Mouse (Mus musculus) spleen, embryonic (tissue): Measurements from ENCODE around the gene Kmt2c.

Experiments used
- CTCF ChIA-PET: fragments of 350-600 bp; sonication (Branson Sonifier 250); formaldehyde crosslinking; loops from one replicate; lab custom pipeline; 2022; lab: Charles Lee

The Kmt2c gene

DNA sequence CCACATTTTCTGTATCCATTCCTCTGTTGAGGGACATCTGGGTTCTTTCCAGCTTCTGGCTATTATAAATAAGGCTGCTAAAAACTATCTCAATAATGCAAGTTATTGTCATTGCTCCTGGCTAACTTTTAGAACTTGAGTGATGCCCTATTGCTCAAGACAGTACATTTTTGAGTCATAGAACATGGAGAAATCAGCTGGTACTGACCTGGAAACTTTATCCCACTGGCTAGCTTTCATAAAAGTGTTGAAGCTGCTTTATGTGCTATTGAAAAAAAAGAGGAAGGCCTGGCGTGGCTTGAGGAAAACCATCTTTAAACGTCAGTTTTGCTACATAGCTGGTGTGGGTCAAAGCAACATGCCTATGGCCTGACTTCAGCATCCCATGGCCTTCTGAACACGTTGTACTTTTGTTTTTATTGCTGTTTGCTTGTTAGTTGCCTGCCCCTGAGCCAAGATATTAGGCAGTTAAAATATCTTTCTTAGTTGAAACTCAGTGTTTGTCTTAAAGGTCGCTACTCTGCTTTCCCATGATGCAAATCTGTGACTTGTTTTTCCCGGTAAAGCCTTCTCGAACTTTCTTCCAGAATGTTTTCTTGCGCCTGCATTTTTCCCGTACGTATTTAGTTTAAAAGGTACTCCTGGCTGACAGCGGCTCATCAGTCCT, 252.6 kb downstream of the Kmt2c start:
- CTCF ChIA-PET, result interaction anchor here (1.2 kb wide), 1 partner anchor 21 kb away, joined by 3 read pairs; no protein-coding TSS in a partner anchor

DNA sequence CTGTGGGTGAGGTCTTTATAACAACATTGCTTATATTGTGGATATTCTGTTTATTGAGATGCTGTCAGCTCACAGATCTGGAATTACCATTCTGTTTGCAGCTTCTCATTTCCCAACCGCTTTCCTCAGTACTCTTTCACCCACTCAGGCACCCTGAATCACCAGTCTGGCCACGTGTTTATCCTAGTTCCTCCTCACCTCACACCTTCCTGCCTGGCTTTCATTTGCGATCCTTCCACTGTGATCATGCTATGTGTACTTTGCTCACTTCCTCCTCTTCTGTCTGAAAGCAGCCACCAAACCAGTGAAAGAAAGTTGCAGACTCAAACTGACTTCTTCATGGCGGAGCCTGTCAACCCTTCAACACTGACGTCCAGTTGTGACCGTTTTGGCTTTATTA, 255.5 kb downstream of the Kmt2c start:
- CTCF ChIA-PET, result interaction anchor here (0.6 kb wide), 1 partner anchor 333 kb away, joined by 3 read pairs; no protein-coding TSS in a partner anchor

DNA sequence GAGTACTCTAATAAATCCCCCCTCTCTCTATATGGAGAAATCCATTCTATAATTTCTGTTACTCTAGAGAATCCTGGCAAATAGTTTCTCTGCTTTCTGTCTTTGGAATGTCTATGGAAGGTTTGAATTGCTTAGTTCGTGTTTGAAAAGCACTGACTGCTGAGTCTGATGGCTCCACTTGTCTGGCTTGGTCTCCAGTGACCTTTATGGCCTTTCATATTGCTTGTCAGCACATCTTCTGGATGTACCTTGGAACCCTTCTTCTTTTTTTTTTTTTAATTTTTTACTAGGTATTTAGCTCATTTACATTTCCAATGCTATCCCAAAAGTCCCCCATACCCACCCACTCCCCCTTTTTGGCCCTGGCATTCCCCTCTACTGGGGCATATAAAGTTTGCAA, 274.2 kb downstream of the Kmt2c start:
- CTCF ChIA-PET, result interaction anchor here (1.0 kb wide), 1 partner anchor 22 kb away, joined by 3 read pairs; no protein-coding TSS in a partner anchor

DNA sequence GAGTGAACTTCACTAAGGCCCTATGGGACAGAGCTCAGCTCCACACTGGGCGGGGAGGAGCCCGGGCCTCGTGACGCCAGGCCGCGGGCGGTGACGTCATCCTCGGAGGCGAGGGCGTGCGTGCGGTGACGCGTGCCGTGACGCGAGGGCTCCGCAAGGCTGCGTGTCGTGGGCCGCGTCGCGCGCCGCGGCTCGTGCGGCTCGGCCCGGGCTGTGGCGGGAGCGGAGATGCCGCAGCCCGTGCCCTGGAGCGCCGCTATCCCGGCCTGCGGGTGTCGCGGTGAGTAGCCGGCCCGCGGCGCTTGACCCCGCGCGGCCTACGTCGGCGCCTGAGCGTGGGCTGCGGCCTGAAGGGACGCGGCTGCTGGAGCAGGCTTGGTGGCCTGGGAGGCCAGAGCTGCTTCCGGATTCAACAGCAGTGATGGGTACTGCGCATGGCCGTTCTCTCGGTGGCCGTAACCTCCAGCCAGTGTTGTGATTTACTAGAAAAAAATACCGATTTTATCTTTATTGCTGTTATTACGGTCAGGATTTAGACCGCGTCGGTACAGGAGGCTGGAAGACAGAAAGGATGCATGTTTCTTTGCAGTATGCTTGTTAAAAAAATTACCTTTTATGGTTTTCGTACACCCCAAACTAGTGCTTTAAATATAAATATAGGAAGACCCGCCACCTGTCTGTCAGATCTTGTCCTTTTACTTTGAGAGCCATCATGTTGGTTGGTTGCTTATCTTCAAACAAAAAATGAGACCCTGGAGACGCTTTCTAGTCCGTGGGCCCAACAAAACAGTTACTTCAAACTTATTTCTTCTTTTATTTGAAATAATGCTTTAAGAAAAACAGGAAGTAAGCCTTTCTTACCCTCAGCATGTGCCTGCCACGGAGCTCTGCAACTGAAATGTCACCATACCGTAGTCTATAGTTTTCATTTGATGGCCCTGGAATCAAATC, 275.6 kb downstream of the Kmt2c start, which contains the start of gene E130116L18Rik:
Gene E130116L18Rik (minus strand): TSS at position 402 of the 951 bp plus-strand sequence.
- CTCF ChIA-PET, result no interaction called here
